Mouse (Mus musculus) heart, postnatal 0 days (tissue): ENCODE measurements around the gene Tmem248. TPM values are rescaled to one million over a fixed set of nuclear protein-coding genes. Genes with fewer than 3 reads are reported as not detected.

Experiments used
- ATAC-seq: fragments of 200-750 bp; cut with Nextera tagmentation; 2 replicates; pipeline ENCODE4 v1.8.0; 2017; ENCODE audit warnings: low read depth, moderate number of reproducible peaks, moderate library complexity; ENCODE audit not compliant: insufficient read depth
- DNase-seq: peaks from one replicate; pipeline ENCODE4 v3.0.0-alpha.2; 2016; ENCODE audit warnings: low spot score
- H3K27ac ChIP-seq: fragments of 300-500 bp; sonication (generic); 2 replicates; pipeline ENCODE4 v1.5.1; 2014; ENCODE audit warnings: low read depth, mild to moderate bottlenecking
- H3K27me3 ChIP-seq: fragments of 300-500 bp; sonication (generic); 2 replicates; pipeline ENCODE4 v1.6.1; 2014; ENCODE audit warnings: low read length, mixed read lengths; ENCODE audit not compliant: control insufficient read depth, insufficient read depth
- H3K36me3 ChIP-seq: fragments of 300-500 bp; sonication (generic); replicated peaks from 2 replicates; pipeline ENCODE4 v1.6.1; 2014; ENCODE audit warnings: low read length, mixed read lengths; ENCODE audit not compliant: control insufficient read depth, insufficient read depth
- H3K4me1 ChIP-seq: fragments of 300-500 bp; sonication (generic); 2 replicates; pipeline ENCODE4 v1.6.1; 2014; ENCODE audit warnings: antibody characterized with exemption; ENCODE audit not compliant: control insufficient read depth, insufficient read depth
- H3K4me2 ChIP-seq: fragments of 300-500 bp; sonication (generic); 2 replicates; pipeline ENCODE4 v1.6.1; 2014; ENCODE audit warnings: low read depth, mild to moderate bottlenecking, low read length, moderate library complexity
- H3K4me3 ChIP-seq: fragments of 300-500 bp; sonication (generic); 2 replicates; pipeline ENCODE4 v1.5.1; 2014; ENCODE audit warnings: low read depth, low read length
- H3K9ac ChIP-seq: fragments of 300-500 bp; sonication (generic); replicated peaks from 2 replicates; pipeline ENCODE4 v1.6.1; 2014; ENCODE audit warnings: low read depth, low read length, mixed read lengths
- H3K9me3 ChIP-seq: fragments of 300-500 bp; sonication (generic); replicated peaks from 2 replicates; pipeline ENCODE4 v1.6.1; 2016; ENCODE audit warnings: low read length; ENCODE audit not compliant: control insufficient read depth
- CTCF ChIP-seq: IDR thresholded peaks from 2 replicates; pipeline ENCODE4 v1.5.1; 2016; ENCODE audit warnings: antibody characterized with exemption, control low read depth, low read depth
- EP300 ChIP-seq: IDR thresholded peaks from 2 replicates; pipeline ENCODE4 v1.6.1; 2016; ENCODE audit warnings: antibody characterized with exemption, low read depth
- WGBS: fragments of 180-500 bp; shearing (Covaris S2); extraction: QIAGEN DNeasy Blood & Tissue Kit; methylation state at CpG from one replicate; pipeline ENCODE4 v1.1.7; 2014; 5-methylcytosine and 5-hydroxymethylcytosine counted together
- polyA plus RNA-seq: library from polyadenylated mRNA; unstranded; fragments of >200 nt; fragmentation: Nextera tagmentation; extraction: Ambion mirVana; gene quantifications from 2 replicates; pipeline ENCODE4 v1.2.1, GENCODE M21; 2015
- total RNA-seq: library from RNA; depleted of rRNA; stranded (reverse); fragments of >200 nt; gene quantifications from 2 replicates; pipeline ENCODE4 v1.2.3, GENCODE M21; 2014; ENCODE audit warnings: low replicate concordance; rRNA removed

Tmem248 gene
- total and polyA plus RNA-seq, 2 experiments from 2014 or later, result 23.9 to 31.9 TPM

DNA sequence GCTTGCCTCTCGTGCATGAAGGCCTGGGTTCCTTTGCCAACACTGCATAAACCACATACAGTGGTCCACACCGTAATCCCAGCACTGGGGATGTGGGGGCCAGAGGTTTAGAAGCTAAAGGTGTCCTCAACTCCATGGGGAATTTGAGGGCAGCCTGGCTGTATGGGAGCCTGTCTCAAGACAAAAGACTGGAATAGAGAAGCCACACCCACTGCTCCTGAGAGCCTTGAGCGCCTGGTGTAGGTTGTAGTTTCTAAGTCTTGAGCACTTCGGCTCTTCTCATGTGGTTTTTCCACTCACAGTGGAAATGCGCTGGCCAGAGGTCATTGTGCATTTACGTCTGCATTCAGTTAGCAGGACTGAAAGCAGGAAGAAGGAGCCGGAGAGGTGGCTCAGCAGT is 71.2 kb downstream of the Tmem248 start:
- WGBS, result 94% methylated on average over 7 of the region's 7 CpGs
- H3K27me3 ChIP-seq, result no peaks in the 10 kb centered on the region
- no peak for ATAC-seq

GRCm38 (mm10) chr5:130290242-130290641 is 73.4 kb downstream of the Tmem248 start:
- H3K4me3 ChIP-seq, result no peak overlapping the region
- no peaks in the 10 kb centered on the region for H3K4me1 ChIP-seq
- H3K4me2 ChIP-seq, result no peak overlapping the region
- 98% methylated on average over 6 of the region's 6 CpGs for WGBS
- ATAC-seq (no peak), DNase-seq (no peak)
- H3K9me3 ChIP-seq, result no peaks in the 10 kb centered on the region
- peaks cover 37% of the 10 kb centered on the region for H3K36me3 ChIP-seq
- H3K9ac ChIP-seq, result no peak overlapping the region
- no peak overlapping the region for H3K27ac ChIP-seq
- no peaks in the 10 kb centered on the region for H3K27me3 ChIP-seq
- TF ChIP-seq CTCF (no peak), EP300 (no peak)

More for the DNA sequence above, 71.2 kb downstream of the Tmem248 start:
- Histone ChIP-seq H3K4me1 (no peaks in the 10 kb centered on the region), H3K9ac (no peak overlapping the region), H3K4me2 (no peak overlapping the region), H3K27ac (no peak overlapping the region), H3K4me3 (no peak overlapping the region), H3K9me3 (no peaks in the 10 kb centered on the region), H3K36me3 (peaks cover 52% of the 10 kb centered on the region)
- no peak for DNase-seq
- TF ChIP-seq EP300 (no peak), CTCF (no peak)

- Histone ChIP-seq H3K27me3 (no peaks in the 10 kb centered on the region), H3K9me3 (no peaks in the 10 kb centered on the region), H3K36me3 (peaks cover 37% of the 10 kb centered on the region), H3K27ac (no peak overlapping the region), H3K9ac (no peak overlapping the region), H3K4me3 (no peak overlapping the region), H3K4me2 (no peak overlapping the region), H3K4me1 (no peaks in the 10 kb centered on the region)
- DNase-seq, result no peak
- no peak for ATAC-seq
- TF ChIP-seq EP300 (no peak), CTCF (no peak)
- WGBS, result 92% methylated on average over 12 of the region's 12 CpGs
These were observed 73.9 kb downstream of the Tmem248 start for GRCm38 (mm10) chr5:130290775-130291174.

- Histone ChIP-seq H3K9me3 (no peaks in the 10 kb centered on the region), H3K9ac (no peak overlapping the region), H3K4me2 (no peak overlapping the region), H3K4me1 (no peaks in the 10 kb centered on the region), H3K36me3 (peaks cover 41% of the 10 kb centered on the region), H3K27ac (no peak overlapping the region), H3K4me3 (no peak overlapping the region), H3K27me3 (no peaks in the 10 kb centered on the region)
- 97% methylated on average over 4 of the region's 4 CpGs for WGBS
- no peak for ATAC-seq
- no peak for DNase-seq
- TF ChIP-seq EP300 (no peak), CTCF (no peak)
These were observed 76.1 kb downstream of the Tmem248 start for GRCm38 (mm10) chr5:130292976-130293375.

Other genes with a start within 250 kb of the Tmem248 start
- gene Gusb, start 214.0 kb upstream of the Tmem248 start, total RNA-seq, result 24.6 and 27.8 TPM in 2 replicates
- gene Gusb, start 214.0 kb upstream of the Tmem248 start, polyA plus RNA-seq, result 30.2 and 31.4 TPM in 2 replicates
- gene Asl, start 187.8 kb upstream of the Tmem248 start, total RNA-seq, result 9.7 and 21.1 TPM in 2 replicates
- gene Asl, start 187.8 kb upstream of the Tmem248 start, polyA plus RNA-seq, result 15.9 and 16.6 TPM in 2 replicates
- gene Crcp, start 187.8 kb upstream of the Tmem248 start, total RNA-seq, result 2.6 and 9.7 TPM in 2 replicates
- gene Crcp, start 187.8 kb upstream of the Tmem248 start, polyA plus RNA-seq, result 20.8 and 23.1 TPM in 2 replicates
- gene Tpst1, start 143.8 kb upstream of the Tmem248 start, total RNA-seq, result 12.2 and 20.7 TPM in 2 replicates
- 23.7 and 27.9 TPM in 2 replicates for gene Tpst1, start 143.8 kb upstream of the Tmem248 start, polyA plus RNA-seq
- 1.2 and 4.8 TPM in 2 replicates for gene Kctd7, start 72.2 kb upstream of the Tmem248 start, total RNA-seq
- gene Kctd7, start 72.2 kb upstream of the Tmem248 start, polyA plus RNA-seq, result 3.7 and 4.2 TPM in 2 replicates
- 4.6 and 17.5 TPM in 2 replicates for gene Rabgef1, start 45.3 kb upstream of the Tmem248 start, total RNA-seq
- gene Rabgef1, start 45.3 kb upstream of the Tmem248 start, polyA plus RNA-seq, result 16.7 and 19.8 TPM in 2 replicates
- 8.6 and 15.7 TPM in 2 replicates for gene Sbds, start 38.4 kb downstream of the Tmem248 start, total RNA-seq
- 56.9 and 57.6 TPM in 2 replicates for gene Sbds, start 38.4 kb downstream of the Tmem248 start, polyA plus RNA-seq
- gene Tyw1, start 38.5 kb downstream of the Tmem248 start, total RNA-seq, result 7.0 and 18.9 TPM in 2 replicates
- gene Tyw1, start 38.5 kb downstream of the Tmem248 start, polyA plus RNA-seq, result 11.1 and 11.6 TPM in 2 replicates
- gene Caln1, start 152.4 kb downstream of the Tmem248 start, total RNA-seq, result not detected in 2 replicates
- 0.11 TPM in 1 of 2 replicates, not detected in the other for gene Caln1, start 152.4 kb downstream of the Tmem248 start, polyA plus RNA-seq
- gene A330070K13Rik, start 167.6 kb downstream of the Tmem248 start, total RNA-seq, result not detected in 2 replicates
- not detected in 2 replicates for gene A330070K13Rik, start 167.6 kb downstream of the Tmem248 start, polyA plus RNA-seq